Mouse (Mus musculus) midbrain, embryonic 14.5 days (tissue): ENCODE results near the gene Tgm2. TPM values are rescaled to one million over a fixed set of nuclear protein-coding genes. Genes with fewer than 3 reads are reported as not detected.

Experiments
- ATAC-seq: fragments of 200-750 bp; cut with Nextera tagmentation; 2 replicates; pipeline ENCODE4 v1.8.0; 2017; ENCODE audit warnings: moderate number of reproducible peaks, moderate library complexity; ENCODE audit not compliant: low FRiP score, low TSS enrichment
- DNase-seq: peaks from one replicate; pipeline ENCODE4 v3.0.0-alpha.2; 2015
- H3K27ac ChIP-seq: fragments of 300-500 bp; sonication (generic); replicated peaks from 2 replicates; pipeline ENCODE4 v1.5.1; 2014; ENCODE audit warnings: mild to moderate bottlenecking, low read depth, low read length, moderate library complexity
- H3K27me3 ChIP-seq: fragments of 300-500 bp; sonication (generic); 2 replicates; pipeline ENCODE4 v1.6.1; 2014; ENCODE audit warnings: low read length, control low read depth, mixed read lengths; ENCODE audit not compliant: control insufficient read depth, insufficient read depth
- H3K36me3 ChIP-seq: fragments of 300-500 bp; sonication (generic); 2 replicates; pipeline ENCODE4 v1.6.1; 2014; ENCODE audit warnings: low read length, control low read depth; ENCODE audit not compliant: control insufficient read depth, insufficient read depth
- H3K4me1 ChIP-seq: fragments of 300-500 bp; sonication (generic); 2 replicates; pipeline ENCODE4 v1.6.1; 2014; ENCODE audit warnings: mild to moderate bottlenecking, antibody characterized with exemption, low read length, control low read depth; ENCODE audit not compliant: control insufficient read depth, insufficient read depth
- H3K4me2 ChIP-seq: fragments of 300-500 bp; sonication (generic); 2 replicates; pipeline ENCODE4 v1.6.1; 2014; ENCODE audit warnings: mild to moderate bottlenecking, low read length, moderate library complexity
- H3K4me3 ChIP-seq: fragments of 300-500 bp; sonication (generic); replicated peaks from 2 replicates; pipeline ENCODE4 v1.5.1; 2014; ENCODE audit warnings: low read depth, low read length
- H3K9ac ChIP-seq: fragments of 300-500 bp; sonication (generic); replicated peaks from 2 replicates; pipeline ENCODE4 v1.6.1; 2014; ENCODE audit warnings: mild to moderate bottlenecking, low read length, moderate library complexity
- H3K9me3 ChIP-seq: fragments of 300-500 bp; sonication (generic); 2 replicates; pipeline ENCODE4 v1.6.1; 2016; ENCODE audit warnings: low read length, control low read depth, mixed read lengths; ENCODE audit not compliant: control insufficient read depth
- WGBS: fragments of 180-500 bp; shearing (Covaris S2); extraction: QIAGEN DNeasy Blood & Tissue Kit; methylation state at CpG from one replicate; pipeline ENCODE4 v1.1.7; 2014; 5-methylcytosine and 5-hydroxymethylcytosine counted together
- polyA plus RNA-seq: library from polyadenylated mRNA; unstranded; fragments of >200 nt; fragmentation: Nextera tagmentation; extraction: Ambion mirVana; gene quantifications from 2 replicates; pipeline ENCODE4 v1.2.1, GENCODE M21; 2014

The Tgm2 gene
- polyA plus RNA-seq, 1 experiment from 2014 or later, result 6.8 TPM

GRCm38 (mm10) chr2:158120868-158121267 is 25.4 kb downstream of the Tgm2 start:
- ATAC-seq (no peak), DNase-seq (no peak)
- Histone ChIP-seq H3K27me3 (no peaks in the 10 kb centered on the region), H3K4me1 (no peaks in the 10 kb centered on the region), H3K36me3 (no peaks in the 10 kb centered on the region), H3K4me3 (no peak overlapping the region), H3K27ac (no peak overlapping the region), H3K4me2 (no peak overlapping the region), H3K9me3 (no peaks in the 10 kb centered on the region), H3K9ac (no peak overlapping the region)
- WGBS, result 81% methylated on average over 3 of the region's 3 CpGs

- ATAC-seq (no peak), DNase-seq (no peak)
- H3K9me3 ChIP-seq, result no peaks in the 10 kb centered on the region
- no peak overlapping the region for H3K4me2 ChIP-seq
- no peak overlapping the region for H3K4me3 ChIP-seq
- H3K4me1 ChIP-seq, result no peaks in the 10 kb centered on the region
- H3K36me3 ChIP-seq, result no peaks in the 10 kb centered on the region
- H3K27me3 ChIP-seq, result no peaks in the 10 kb centered on the region
- WGBS, result 84% methylated on average over 8 of the region's 8 CpGs
- no peak overlapping the region for H3K27ac ChIP-seq
- no peak overlapping the region for H3K9ac ChIP-seq
These were observed 26.0 kb downstream of the Tgm2 start for GRCm38 (mm10) chr2:158120211-158120610.

GRCm38 (mm10) chr2:158119145-158119544 is 27.1 kb downstream of the Tgm2 start:
- no peak overlapping the region for H3K27ac ChIP-seq
- DNase-seq, result no peak
- no peak overlapping the region for H3K4me3 ChIP-seq
- no peak for ATAC-seq
- no peaks in the 10 kb centered on the region for H3K4me1 ChIP-seq
- no peak overlapping the region for H3K9ac ChIP-seq
- WGBS, result 83% methylated on average over 4 of the region's 4 CpGs
- H3K36me3 ChIP-seq, result no peaks in the 10 kb centered on the region
- H3K4me2 ChIP-seq, result no peak overlapping the region
- H3K9me3 ChIP-seq, result no peaks in the 10 kb centered on the region
- no peaks in the 10 kb centered on the region for H3K27me3 ChIP-seq

GRCm38 (mm10) chr2:158116653-158117052 is 29.6 kb downstream of the Tgm2 start:
- ATAC-seq, result no peak
- DNase-seq, result no peak
- no peaks in the 10 kb centered on the region for H3K4me1 ChIP-seq
- no peak overlapping the region for H3K4me2 ChIP-seq
- 66% methylated on average over 6 of the region's 6 CpGs for WGBS
- H3K9ac ChIP-seq, result no peak overlapping the region
- no peak overlapping the region for H3K27ac ChIP-seq
- H3K4me3 ChIP-seq, result no peak overlapping the region
- no peaks in the 10 kb centered on the region for H3K9me3 ChIP-seq
- H3K27me3 ChIP-seq, result no peaks in the 10 kb centered on the region
- H3K36me3 ChIP-seq, result no peaks in the 10 kb centered on the region

GRCm38 (mm10) chr2:158115838-158116453 is 30.3 kb downstream of the Tgm2 start:
- Histone ChIP-seq H3K36me3 (no peaks in the 10 kb centered on the region), H3K4me3 (no peak overlapping the region), H3K27ac (no peak overlapping the region), H3K4me1 (no peaks in the 10 kb centered on the region), H3K4me2 (no peak overlapping the region), H3K27me3 (no peaks in the 10 kb centered on the region), H3K9me3 (no peaks in the 10 kb centered on the region), H3K9ac (no peak overlapping the region)
- 88% methylated on average over 3 of the region's 3 CpGs for WGBS
- DNase-seq, result no peak
- ATAC-seq, result no peak

- ATAC-seq (no peak), DNase-seq (no peak)
- Histone ChIP-seq H3K27ac (no peak overlapping the region), H3K4me3 (no peak overlapping the region), H3K27me3 (no peaks in the 10 kb centered on the region), H3K9ac (no peak overlapping the region), H3K9me3 (no peaks in the 10 kb centered on the region), H3K4me1 (no peaks in the 10 kb centered on the region), H3K36me3 (no peaks in the 10 kb centered on the region), H3K4me2 (no peak overlapping the region)
- WGBS, result 73% methylated on average over 5 of the region's 5 CpGs
These were observed 31.3 kb downstream of the Tgm2 start for GRCm38 (mm10) chr2:158114931-158115330.

GRCm38 (mm10) chr2:158113591-158114257 is 32.5 kb downstream of the Tgm2 start:
- Histone ChIP-seq H3K9ac (no peak overlapping the region), H3K9me3 (no peaks in the 10 kb centered on the region), H3K4me1 (no peaks in the 10 kb centered on the region), H3K4me2 (no peak overlapping the region), H3K27ac (no peak overlapping the region), H3K4me3 (no peak overlapping the region), H3K27me3 (no peaks in the 10 kb centered on the region), H3K36me3 (no peaks in the 10 kb centered on the region)
- WGBS, result 42% methylated on average over 9 of the region's 9 CpGs
- ATAC-seq (no peak), DNase-seq (no peak)

- Histone ChIP-seq H3K9ac (no peak overlapping the region), H3K27me3 (no peaks in the 10 kb centered on the region), H3K4me1 (no peaks in the 10 kb centered on the region), H3K9me3 (no peaks in the 10 kb centered on the region), H3K36me3 (no peaks in the 10 kb centered on the region), H3K4me3 (no peak overlapping the region), H3K4me2 (no peak overlapping the region), H3K27ac (no peak overlapping the region)
- ATAC-seq (no peak), DNase-seq (no peak)
- WGBS, result 63% methylated on average over 8 of the region's 8 CpGs
These were observed 36.7 kb downstream of the Tgm2 start for GRCm38 (mm10) chr2:158109516-158109915.

- H3K27ac ChIP-seq, result 0 out of 2 replicates have a peak overlapping the region, but pooled peaks have one; percentile 8
- H3K4me1 ChIP-seq, result no peaks in the 10 kb centered on the region
- H3K9ac ChIP-seq, result no peak overlapping the region
- H3K36me3 ChIP-seq, result no peaks in the 10 kb centered on the region
- no peak overlapping the region for H3K4me3 ChIP-seq
- H3K9me3 ChIP-seq, result no peaks in the 10 kb centered on the region
- H3K27me3 ChIP-seq, result no peaks in the 10 kb centered on the region
- peak; percentile 76 for DNase-seq
- H3K4me2 ChIP-seq, result no peak overlapping the region
- 38% methylated on average over 6 of the region's 6 CpGs for WGBS
- no peak for ATAC-seq
These were observed 39.2 kb downstream of the Tgm2 start for GRCm38 (mm10) chr2:158106947-158107587.
